Mouse (Mus musculus): Measurements from ENCODE around the gene Nek7.

DNA sequence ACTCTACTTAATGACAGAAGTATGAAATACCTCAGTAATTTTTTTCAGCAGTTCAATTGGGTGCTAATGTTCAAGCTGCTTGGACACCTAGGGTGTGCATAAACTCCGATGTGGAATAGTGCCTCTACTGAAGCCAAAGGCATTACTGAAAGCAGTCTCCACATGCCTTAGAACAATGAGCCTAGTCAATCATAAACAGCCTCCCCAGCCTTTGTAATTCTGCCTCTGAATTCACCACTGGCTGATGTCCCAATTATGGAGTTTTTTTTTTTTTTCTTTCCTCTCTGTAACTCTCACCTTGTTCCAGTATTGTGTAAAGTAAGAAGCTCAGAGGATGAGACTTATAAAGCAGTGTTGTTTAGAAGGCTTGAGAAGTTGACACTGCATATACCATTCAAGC, 3.9 kb upstream of the Nek7 start:
- no peak for TF ChIP-seq POLR2A (IDR thresholded peaks at IDR 0.05; ENCODE audit: borderline replicate concordance, extremely low read depth, insufficient read depth, insufficient read length, poor library complexity, severe bottlenecking)
- TF ChIP-seq CTCF (IDR thresholded peaks at IDR 0.05; ENCODE audit: borderline replicate concordance, extremely low read depth, insufficient read depth, insufficient read length), result no peak

Data from brain, embryonic 14.5 days (tissue).